Mouse (Mus musculus) megakaryocyte, embryonic 14.5 days (primary cell): ENCODE results near the gene Nxpe3. TPM values are rescaled to one million over a fixed set of nuclear protein-coding genes. Genes with fewer than 3 reads are reported as not detected.
A peak's percentile ranks its signal among the peaks of the same experiment; 100 is the strongest.
"Not testable (repeated sequence)": the region's sequence is repeated elsewhere in the genome, so short reads cannot be mapped to it uniquely, and the experiment has no call there.

Experiments
- H3K27me3 ChIP-seq: replicated peaks from 2 replicates; pipeline ENCODE3; 2012; ENCODE audit warnings: inconsistent platforms
- H3K36me3 ChIP-seq: replicated peaks from 2 replicates; pipeline ENCODE3; 2012; ENCODE audit warnings: low read length, inconsistent platforms, mixed read lengths
- H3K4me1 ChIP-seq: 2 replicates; pipeline ENCODE4 v1.6.1; 2012; ENCODE audit warnings: inconsistent platforms
- H3K4me3 ChIP-seq: replicated peaks from 2 replicates; pipeline ENCODE3; 2012; ENCODE audit warnings: moderate library complexity, mild to moderate bottlenecking, inconsistent platforms
- H3K9me3 ChIP-seq: 2 replicates; pipeline ENCODE4 v1.6.1; 2012; ENCODE audit warnings: inconsistent platforms
- FLI1 ChIP-seq: IDR thresholded peaks from 2 replicates; pipeline ENCODE4 v1.6.1; 2012; ENCODE audit warnings: low read length, inconsistent platforms, mixed read lengths
- GATA1 ChIP-seq: IDR thresholded peaks from 3 replicates; pipeline ENCODE4 v1.6.1; 2012; ENCODE audit warnings: mixed read lengths, low read length, inconsistent platforms, borderline replicate concordance
- polyA plus RNA-seq: library from polyadenylated mRNA; stranded (reverse); fragments of >175 nt; gene quantifications from 2 replicates; pipeline ENCODE4 v1.2.3, GENCODE M21; 2012; ENCODE audit warnings: low replicate concordance; ENCODE audit not compliant: insufficient read depth

Gene Nxpe3
- polyA plus RNA-seq, 1 experiment: 0.32 TPM

- H3K36me3 ChIP-seq: peaks cover 20% of the 10 kb centered on the region
- H3K27me3 ChIP-seq: no peaks in the 10 kb centered on the region
- no peak for TF ChIP-seq FLI1
- TF ChIP-seq GATA1: no peak
- no peaks in the 10 kb centered on the region for H3K9me3 ChIP-seq
- peak overlapping the region; percentile 95 for H3K4me3 ChIP-seq
- H3K4me1 ChIP-seq: peaks cover 36% of the 10 kb centered on the region
These were observed 57.0 kb downstream of the Nxpe3 start for GRCm38 (mm10) chr16:55838129-55838509.

- Histone ChIP-seq H3K4me3 (peak overlapping the region; percentile 95), H3K36me3 (peaks cover 17% of the 10 kb centered on the region), H3K4me1 (peaks cover 36% of the 10 kb centered on the region)
- H3K9me3 ChIP-seq, H3K27me3 ChIP-seq: not testable (repeated sequence)
These were observed 57.4 kb downstream of the Nxpe3 start for GRCm38 (mm10) chr16:55837653-55838052.

- Histone ChIP-seq H3K36me3 (peaks cover 17% of the 10 kb centered on the region), H3K4me3 (no peak overlapping the region), H3K4me1 (peaks cover 38% of the 10 kb centered on the region), H3K9me3 (no peaks in the 10 kb centered on the region), H3K27me3 (no peaks in the 10 kb centered on the region)
- TF ChIP-seq GATA1 (no peak), FLI1 (no peak)
These were observed 57.9 kb downstream of the Nxpe3 start for GRCm38 (mm10) chr16:55837168-55837567.

- no peaks in the 10 kb centered on the region for H3K27me3 ChIP-seq
- TF ChIP-seq FLI1 (no peak), GATA1 (no peak)
- H3K4me3 ChIP-seq: no peak overlapping the region
- peaks cover 44% of the 10 kb centered on the region for H3K4me1 ChIP-seq
- peaks cover 28% of the 10 kb centered on the region for H3K36me3 ChIP-seq
- H3K9me3 ChIP-seq: no peaks in the 10 kb centered on the region
These were observed 59.3 kb downstream of the Nxpe3 start for GRCm38 (mm10) chr16:55835798-55836197.

- H3K27me3 ChIP-seq: no peaks in the 10 kb centered on the region
- TF ChIP-seq GATA1: no peak
- TF ChIP-seq FLI1: no peak
- no peak overlapping the region for H3K4me3 ChIP-seq
- no peaks in the 10 kb centered on the region for H3K9me3 ChIP-seq
- H3K36me3 ChIP-seq: peaks cover 28% of the 10 kb centered on the region
- H3K4me1 ChIP-seq: peaks cover 36% of the 10 kb centered on the region
These were observed 62.5 kb downstream of the Nxpe3 start for GRCm38 (mm10) chr16:55832617-55833016.

- H3K36me3 ChIP-seq: peaks cover 28% of the 10 kb centered on the region
- no peaks in the 10 kb centered on the region for H3K9me3 ChIP-seq
- H3K27me3 ChIP-seq: no peaks in the 10 kb centered on the region
- H3K4me3 ChIP-seq: no peak overlapping the region
- no peak for TF ChIP-seq GATA1
- no peak for TF ChIP-seq FLI1
- H3K4me1 ChIP-seq: peaks cover 33% of the 10 kb centered on the region
These were observed 63.0 kb downstream of the Nxpe3 start for GRCm38 (mm10) chr16:55832040-55832439.

- peaks cover 27% of the 10 kb centered on the region for H3K4me1 ChIP-seq
- no peak overlapping the region for H3K4me3 ChIP-seq
- TF ChIP-seq GATA1 (no peak), FLI1 (no peak)
- no peaks in the 10 kb centered on the region for H3K27me3 ChIP-seq
- peaks cover 28% of the 10 kb centered on the region for H3K36me3 ChIP-seq
- H3K9me3 ChIP-seq: no peaks in the 10 kb centered on the region
These were observed 63.6 kb downstream of the Nxpe3 start for GRCm38 (mm10) chr16:55831451-55831850.

- Histone ChIP-seq H3K36me3 (peaks cover 13% of the 10 kb centered on the region), H3K4me1 (peaks cover 37% of the 10 kb centered on the region), H3K27me3 (no peaks in the 10 kb centered on the region), H3K9me3 (no peaks in the 10 kb centered on the region), H3K4me3 (no peak overlapping the region)
- TF ChIP-seq GATA1 (no peak), FLI1 (no peak)
These were observed 71.5 kb downstream of the Nxpe3 start for GRCm38 (mm10) chr16:55823398-55824155.

- Histone ChIP-seq H3K9me3 (no peaks in the 10 kb centered on the region), H3K36me3 (peaks cover 20% of the 10 kb centered on the region), H3K4me1 (peaks cover 41% of the 10 kb centered on the region), H3K27me3 (no peaks in the 10 kb centered on the region), H3K4me3 (peak overlapping the region; percentile 99)
- no peak for TF ChIP-seq FLI1
- no peak for TF ChIP-seq GATA1
These were observed 72.2 kb downstream of the Nxpe3 start for GRCm38 (mm10) chr16:55822741-55823397.

- TF ChIP-seq FLI1: no peak
- TF ChIP-seq GATA1: no peak
- H3K27me3 ChIP-seq: no peaks in the 10 kb centered on the region
- H3K4me3 ChIP-seq: peak overlapping the region; percentile 99
- H3K9me3 ChIP-seq: no peaks in the 10 kb centered on the region
- peaks cover 27% of the 10 kb centered on the region for H3K36me3 ChIP-seq
- peaks cover 44% of the 10 kb centered on the region for H3K4me1 ChIP-seq
These were observed 72.9 kb downstream of the Nxpe3 start for GRCm38 (mm10) chr16:55821997-55822740.
